Mouse (Mus musculus) A20 (cell line): Measurements from ENCODE around the gene Nanos2.

ENCODE experiments used
- DNase-seq: peaks from one replicate; pipeline ENCODE4 v3.0.0-alpha.2; 2011; ENCODE audit warnings: low read depth, low spot score

The Nanos2 gene

GRCm38 (mm10) chr7:19016042-19016441, 28.8 kb downstream of the Nanos2 start:
- no peak for DNase-seq

DNA sequence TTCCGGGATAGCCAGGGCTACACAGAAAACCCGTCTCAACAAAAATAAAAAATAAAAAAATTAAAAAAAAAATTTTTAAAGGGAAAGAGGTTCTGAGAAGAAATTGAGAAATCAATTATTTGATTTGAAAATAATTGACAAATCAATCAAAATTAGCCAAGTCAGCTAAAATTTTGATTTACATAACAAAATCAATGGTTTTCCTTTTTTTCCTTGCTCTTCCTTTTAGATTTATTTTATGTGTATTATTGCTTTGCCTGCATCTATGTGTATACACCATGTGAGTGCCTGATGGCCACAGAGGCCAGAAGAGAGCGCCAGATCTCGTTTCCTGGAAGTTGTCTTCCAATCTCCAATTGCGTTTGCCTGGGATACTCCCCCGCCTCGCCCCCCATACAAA, 30.7 kb downstream of the Nanos2 start:
- no peak for DNase-seq

DNA sequence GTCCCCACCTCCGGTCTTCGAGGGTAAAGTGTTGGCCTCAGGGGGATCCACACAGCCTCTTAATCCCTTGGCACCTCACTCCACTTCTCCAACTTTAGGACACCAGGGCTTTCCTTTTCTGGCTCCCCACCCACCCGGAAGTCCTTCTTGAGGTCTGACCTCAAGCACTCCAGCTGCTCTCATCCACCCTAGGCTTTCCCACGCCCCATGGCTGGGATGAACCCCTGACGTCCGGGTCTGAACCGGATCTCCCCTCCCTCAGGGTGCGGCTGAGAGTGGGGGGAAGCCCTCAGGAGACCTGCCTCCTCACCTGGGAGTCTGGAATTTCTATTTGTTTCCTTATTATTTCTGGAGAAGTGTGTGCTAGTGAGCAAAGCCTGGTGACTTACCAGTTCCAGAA, 33.8 kb downstream of the Nanos2 start:
- DNase-seq = no peak

GRCm38 (mm10) chr7:19022189-19022958, 35.2 kb downstream of the Nanos2 start:
- no peak for DNase-seq

- peak; percentile 70 for DNase-seq
These were observed 36.2 kb downstream of the Nanos2 start, which contains the start of gene Foxa3 for GRCm38 (mm10) chr7:19023357-19023814. Gene Foxa3 (minus strand): TSS chr7:19023538.

DNA sequence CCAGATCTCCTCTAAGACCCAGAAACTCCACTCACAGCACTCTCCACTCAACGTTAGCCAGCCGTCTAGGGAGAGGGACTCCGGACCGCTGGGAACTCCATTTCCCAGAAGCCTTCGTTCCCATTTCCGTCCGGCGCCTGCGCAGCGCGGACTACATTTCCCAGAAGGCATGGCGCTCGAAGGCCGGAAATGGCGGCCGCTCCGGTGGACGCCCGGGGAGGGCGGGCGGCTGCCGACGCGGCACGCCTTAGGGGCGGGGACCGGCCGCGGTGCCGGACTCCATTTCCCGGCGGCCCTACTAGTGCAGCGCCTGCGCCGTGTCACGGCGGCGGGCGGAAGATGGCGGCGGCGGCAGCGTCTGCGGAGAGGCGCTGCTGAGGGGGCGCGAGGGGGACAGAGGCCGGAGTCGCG, 36.9 kb downstream of the Nanos2 start, which contains the start of gene Sympk:
Gene Sympk (plus strand): TSS at position 282 of the 411 bp plus-strand sequence.
- DNase-seq = peak; percentile 97

DNA sequence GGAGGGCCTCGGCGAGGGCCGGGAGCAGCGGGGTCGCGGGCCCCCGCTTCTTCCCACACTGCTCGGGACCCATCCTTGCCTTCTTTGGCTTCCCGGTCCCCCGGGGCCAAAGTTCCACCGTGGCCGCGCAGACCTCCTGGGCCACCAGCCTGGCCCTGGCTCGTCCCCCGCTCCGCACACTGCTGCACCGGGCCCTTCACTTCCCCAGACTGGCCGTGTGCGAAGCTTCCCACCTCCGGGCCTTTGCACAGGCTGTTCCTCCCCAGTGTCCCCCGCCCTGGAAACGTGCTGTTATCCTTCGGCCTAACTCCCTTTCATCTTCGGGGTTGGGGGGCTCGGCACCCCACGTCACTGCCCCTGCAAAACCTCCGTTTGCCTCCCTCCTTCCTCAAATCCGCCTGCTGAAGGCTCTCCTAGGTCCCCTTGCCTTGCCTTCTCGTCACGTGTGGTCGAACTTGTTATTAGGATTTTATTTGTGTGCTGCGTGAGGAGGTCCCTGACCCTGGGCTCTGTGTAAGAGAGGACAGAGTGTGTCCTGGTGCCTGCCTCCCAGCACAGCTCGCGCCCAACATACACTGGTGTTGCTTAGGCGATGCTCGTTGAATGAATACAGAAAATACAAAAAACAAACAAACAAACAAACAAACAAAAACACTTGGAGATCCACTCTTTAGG, 37.5 kb downstream of the Nanos2 start:
- DNase-seq = peak; percentile 59

DNA sequence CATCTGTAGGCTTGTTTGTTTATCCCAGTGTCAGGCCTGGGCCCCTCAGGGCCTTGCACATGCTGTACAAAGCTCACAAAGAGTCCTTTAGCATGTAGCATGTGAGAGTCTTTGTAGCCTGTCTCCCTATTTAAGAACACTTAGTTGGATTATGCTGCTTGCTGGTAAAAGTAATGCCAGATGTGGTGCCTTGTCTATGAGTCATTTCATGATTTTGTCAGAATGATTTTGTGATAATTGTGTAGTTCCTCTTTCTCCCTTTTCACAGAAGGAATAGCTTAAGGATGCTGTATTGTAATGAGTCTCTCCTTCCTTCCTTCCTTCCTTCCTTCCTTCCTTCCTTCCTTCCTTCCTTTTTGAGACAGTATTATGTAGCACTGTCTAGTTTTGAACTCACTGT, 40.9 kb downstream of the Nanos2 start:
- peak; percentile 54 for DNase-seq

DNA sequence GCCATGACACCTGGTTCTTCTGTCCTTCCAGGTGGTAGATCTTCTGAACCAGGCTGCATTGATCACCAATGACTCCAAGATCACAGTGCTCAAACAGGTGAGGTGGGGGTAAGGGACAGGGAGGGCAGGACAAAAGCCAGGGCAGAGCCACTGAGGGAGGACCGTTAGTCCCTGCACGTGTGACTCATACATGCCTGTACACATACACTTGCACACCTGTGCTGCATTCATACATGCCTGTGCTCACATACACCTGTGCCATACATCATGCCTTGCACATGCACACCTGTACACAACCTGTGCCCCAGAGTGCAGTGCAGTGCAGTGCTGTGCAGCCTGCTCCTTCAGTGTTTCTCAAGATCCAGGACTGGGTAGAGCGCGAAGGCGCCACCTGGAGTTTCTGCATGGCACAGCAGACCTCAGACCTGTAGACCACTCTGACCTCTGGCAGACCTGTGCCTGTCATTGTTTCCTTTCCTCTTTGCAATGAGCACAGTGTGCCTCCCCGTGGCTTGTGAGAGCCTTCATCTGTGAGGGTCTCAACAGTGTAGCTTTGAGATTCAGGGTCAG, 42.0 kb downstream of the Nanos2 start:
- peak; percentile 76 for DNase-seq

DNA sequence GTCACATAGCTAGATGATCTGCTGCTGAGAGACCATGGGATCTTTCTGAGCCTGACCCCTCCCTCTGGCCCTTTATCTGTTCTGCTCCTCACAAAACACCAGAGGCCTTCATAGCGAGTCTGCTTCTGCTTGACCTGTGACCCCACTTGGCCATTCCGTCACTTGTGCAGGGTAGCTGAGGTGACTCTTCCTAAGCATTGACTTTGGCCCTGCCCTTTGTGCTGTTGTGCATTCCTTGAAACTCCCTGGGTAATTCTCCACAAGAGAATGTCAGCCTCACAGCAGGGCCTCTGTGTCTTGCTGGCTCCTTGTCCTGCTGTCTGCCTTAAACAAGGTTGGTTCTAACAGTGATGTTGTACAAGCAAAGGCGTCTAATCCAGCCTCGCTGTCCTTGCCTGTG, 44.4 kb downstream of the Nanos2 start:
- DNase-seq = no peak
